Mouse (Mus musculus) midbrain, embryonic 10.5 days (tissue): Measurements from ENCODE around the gene Clcnkb. TPM values are rescaled to one million over a fixed set of nuclear protein-coding genes. Genes with fewer than 3 reads are reported as not detected.

Source experiments
- DNase-seq: peaks from one replicate; pipeline ENCODE4 v3.0.0-alpha.2; 2017; ENCODE audit warnings: low spot score
- H3K27ac ChIP-seq: fragments of 300-500 bp; sonication (generic); replicated peaks from 2 replicates; pipeline ENCODE4 v1.5.1; 2016; ENCODE audit warnings: mild to moderate bottlenecking
- H3K27me3 ChIP-seq: fragments of 300-500 bp; sonication (generic); 2 replicates; pipeline ENCODE4 v1.6.1; 2016; ENCODE audit warnings: low read depth, mild to moderate bottlenecking; ENCODE audit not compliant: poor library complexity, severe bottlenecking
- H3K36me3 ChIP-seq: fragments of 300-500 bp; sonication (generic); 2 replicates; pipeline ENCODE4 v1.6.1; 2016; ENCODE audit warnings: mild to moderate bottlenecking, moderate library complexity
- H3K4me1 ChIP-seq: fragments of 300-500 bp; sonication (generic); 2 replicates; pipeline ENCODE4 v1.6.1; 2016
- H3K4me3 ChIP-seq: fragments of 300-500 bp; sonication (generic); 2 replicates; pipeline ENCODE4 v1.5.1; 2016; ENCODE audit warnings: mild to moderate bottlenecking, moderate library complexity
- H3K9me3 ChIP-seq: fragments of 300-500 bp; sonication (generic); replicated peaks from 2 replicates; pipeline ENCODE4 v1.6.1; 2016; ENCODE audit warnings: mild to moderate bottlenecking
- WGBS: fragments of 180-500 bp; shearing (Covaris S2); methylation state at CpG from one replicate; pipeline ENCODE4 v1.1.7; 2016; 5-methylcytosine and 5-hydroxymethylcytosine counted together
- polyA plus RNA-seq: library from polyadenylated mRNA; unstranded; fragments of >200 nt; fragmentation: Nextera tagmentation; extraction: Ambion mirVana; gene quantifications from 2 replicates; pipeline ENCODE4 v1.2.1, GENCODE M21; 2016

The Clcnkb gene
- polyA plus RNA-seq, 1 experiment from 2014 or later: not detected

- 28% methylated on average over 7 of the region's 7 CpGs for WGBS
- peaks cover 50% of the 10 kb centered on the region for H3K27me3 ChIP-seq
These were observed 55.0 kb downstream of the Clcnkb start for GRCm38 (mm10) chr4:141360846-141361245.

GRCm38 (mm10) chr4:141359222-141359621, 56.6 kb downstream of the Clcnkb start:
- H3K36me3 ChIP-seq: no peaks in the 10 kb centered on the region
- H3K4me1 ChIP-seq: peaks cover 39% of the 10 kb centered on the region
- no peak for DNase-seq
- H3K4me3 ChIP-seq: no peak overlapping the region
- peak overlapping the region; percentile 70; the same call in 1 of the 2 replicates for H3K27ac ChIP-seq
- H3K9me3 ChIP-seq: no peaks in the 10 kb centered on the region
- H3K27me3 ChIP-seq: peaks cover 33% of the 10 kb centered on the region
- WGBS: 85% methylated on average over 6 of the region's 6 CpGs

More at GRCm38 (mm10) chr4:141360846-141361245, 55.0 kb downstream of the Clcnkb start:
- H3K4me3 ChIP-seq: no peak overlapping the region
- no peak overlapping the region for H3K27ac ChIP-seq
- H3K9me3 ChIP-seq: no peaks in the 10 kb centered on the region
- DNase-seq: peak; percentile 60
- H3K4me1 ChIP-seq: peaks cover 45% of the 10 kb centered on the region
- no peaks in the 10 kb centered on the region for H3K36me3 ChIP-seq

- no peak overlapping the region for H3K27ac ChIP-seq
- peaks cover 22% of the 10 kb centered on the region for H3K27me3 ChIP-seq
- DNase-seq: no peak
- H3K36me3 ChIP-seq: no peaks in the 10 kb centered on the region
- H3K4me1 ChIP-seq: peaks cover 36% of the 10 kb centered on the region
- no peaks in the 10 kb centered on the region for H3K9me3 ChIP-seq
- H3K4me3 ChIP-seq: no peak overlapping the region
These were observed 58.0 kb downstream of the Clcnkb start for GRCm38 (mm10) chr4:141357811-141358210.

Other genes with a start within 250 kb of the Clcnkb start
- 7.4 and 7.5 TPM in 2 replicates for gene Rsg1, start 202.1 kb downstream of the Clcnkb start, polyA plus RNA-seq
- 0.64 and 1.4 TPM in 2 replicates for gene Arhgef19, start 176.5 kb downstream of the Clcnkb start, polyA plus RNA-seq
- gene Epha2, start 114.8 kb downstream of the Clcnkb start, polyA plus RNA-seq: 3.6 and 3.7 TPM in 2 replicates
- gene Fam131c, start 47.8 kb downstream of the Clcnkb start, polyA plus RNA-seq: 0.70 and 1.2 TPM in 2 replicates
- not detected in 2 replicates for gene Clcnka, start 17.3 kb downstream of the Clcnkb start, polyA plus RNA-seq
- not detected in 2 replicates for gene Hspb7, start 4.8 kb upstream of the Clcnkb start, polyA plus RNA-seq
- gene Srarp, start 20.1 kb upstream of the Clcnkb start, polyA plus RNA-seq: not detected in 2 replicates
- 55.1 and 61.5 TPM in 2 replicates for gene Zbtb17, start 28.6 kb upstream of the Clcnkb start, polyA plus RNA-seq
- 12.3 and 14.8 TPM in 2 replicates for gene Spen, start 122.6 kb upstream of the Clcnkb start, polyA plus RNA-seq
- gene Fblim1, start 190.1 kb upstream of the Clcnkb start, polyA plus RNA-seq: 24.5 and 27.5 TPM in 2 replicates
- gene Tmem82, start 202.6 kb upstream of the Clcnkb start, polyA plus RNA-seq: 0.98 and 1.3 TPM in 2 replicates
- 0.05 TPM in 1 of 2 replicates, not detected in the other for gene Slc25a34, start 207.8 kb upstream of the Clcnkb start, polyA plus RNA-seq
- 2.9 and 4.2 TPM in 2 replicates for gene Plekhm2, start 248.9 kb upstream of the Clcnkb start, polyA plus RNA-seq